Mouse (Mus musculus) embryonic facial prominence, embryonic 10.5 days (tissue): Measurements from ENCODE around the gene Gm21921. TPM values are rescaled to one million over a fixed set of nuclear protein-coding genes. Genes with fewer than 3 reads are reported as not detected.
"Not testable (repeated sequence)": the region's sequence is repeated elsewhere in the genome, so short reads cannot be mapped to it uniquely, and the experiment has no call there.

Experiments
- DNase-seq: peaks from one replicate; pipeline ENCODE4 v3.0.0-alpha.2; 2017; ENCODE audit warnings: low spot score
- H3K27ac ChIP-seq: fragments of 300-500 bp; sonication (generic); replicated peaks from 2 replicates; pipeline ENCODE4 v1.5.1; 2016; ENCODE audit warnings: mild to moderate bottlenecking
- H3K27me3 ChIP-seq: fragments of 300-500 bp; sonication (generic); replicated peaks from 2 replicates; pipeline ENCODE4 v1.6.1; 2016; ENCODE audit warnings: low read depth, mild to moderate bottlenecking; ENCODE audit not compliant: poor library complexity, severe bottlenecking
- H3K36me3 ChIP-seq: fragments of 300-500 bp; sonication (generic); replicated peaks from 2 replicates; pipeline ENCODE4 v1.6.1; 2016; ENCODE audit warnings: mild to moderate bottlenecking, moderate library complexity
- H3K4me1 ChIP-seq: fragments of 300-500 bp; sonication (generic); 2 replicates; pipeline ENCODE4 v1.6.1; 2016
- H3K4me3 ChIP-seq: fragments of 300-500 bp; sonication (generic); 2 replicates; pipeline ENCODE4 v1.5.1; 2016; ENCODE audit warnings: mild to moderate bottlenecking, moderate library complexity
- H3K9me3 ChIP-seq: fragments of 300-500 bp; sonication (generic); 2 replicates; pipeline ENCODE4 v1.6.1; 2016; ENCODE audit warnings: mild to moderate bottlenecking
- WGBS: fragments of 180-500 bp; shearing (Covaris S2); methylation state at CpG from one replicate; pipeline ENCODE4 v1.1.7; 2016; 5-methylcytosine and 5-hydroxymethylcytosine counted together
- polyA plus RNA-seq: library from polyadenylated mRNA; unstranded; fragments of >200 nt; fragmentation: Nextera tagmentation; extraction: Ambion mirVana; gene quantifications from 2 replicates; pipeline ENCODE4 v1.2.1, GENCODE M21; 2016

The Gm21921 gene
- polyA plus RNA-seq, result not detected in 2 replicates

GRCm38 (mm10) chrY:24796143-24796542, at the start of gene Gm21921:
Gene Gm21921, minus strand, starts transcription at chrY:24796243.
- H3K36me3 ChIP-seq, H3K27me3 ChIP-seq, H3K4me1 ChIP-seq, H3K4me3 ChIP-seq, DNase-seq, H3K27ac ChIP-seq, H3K9me3 ChIP-seq: not testable (repeated sequence)
- no CpG with 5 or more reads among the region's 2 CpGs for WGBS
